Mouse (Mus musculus) G1E (cell line): Measurements from ENCODE around the gene Lmln.

Experiments used
- CTCF ChIP-seq: IDR thresholded peaks from 2 replicates; pipeline ENCODE4 v1.5.1; 2012; ENCODE audit warnings: low read depth, low read length, inconsistent platforms, mixed read lengths
- GATA1 ChIP-seq: IDR thresholded peaks from 2 replicates; pipeline ENCODE4 v1.6.1; 2012; ENCODE audit warnings: borderline replicate concordance, low read length, inconsistent platforms, mixed read lengths
- POLR2AphosphoS5 ChIP-seq: IDR thresholded peaks from 2 replicates; pipeline ENCODE4 v1.6.1; 2012; ENCODE audit warnings: low read depth, low read length, inconsistent platforms; ENCODE audit not compliant: insufficient replicate concordance

GRCm38 (mm10) chr16:33072871-33073557 is 10.7 kb downstream of the Lmln start:
- no peak for TF ChIP-seq CTCF
- no peak for TF ChIP-seq GATA1
- TF ChIP-seq POLR2AphosphoS5 = no peak
